Mouse (Mus musculus) stomach, postnatal 0 days (tissue): ENCODE data around the gene Creld1. TPM values are rescaled to one million over a fixed set of nuclear protein-coding genes. Genes with fewer than 3 reads are reported as not detected.

Source experiments
- ATAC-seq: fragments of 200-750 bp; cut with Nextera tagmentation; 2 replicates; pipeline ENCODE4 v1.8.0; 2017; ENCODE audit not compliant: low FRiP score, low TSS enrichment
- DNase-seq: peaks from one replicate; pipeline ENCODE4 v3.0.0-alpha.2; 2016; ENCODE audit warnings: low spot score
- H3K27ac ChIP-seq: fragments of 300-500 bp; sonication (generic); replicated peaks from 2 replicates; pipeline ENCODE4 v1.5.1; 2014; ENCODE audit warnings: mild to moderate bottlenecking, control low read depth
- H3K27me3 ChIP-seq: fragments of 300-500 bp; sonication (generic); 2 replicates; pipeline ENCODE4 v1.6.1; 2014; ENCODE audit warnings: low read length; ENCODE audit not compliant: control insufficient read depth, insufficient read depth
- H3K36me3 ChIP-seq: fragments of 300-500 bp; sonication (generic); 2 replicates; pipeline ENCODE4 v1.6.1; 2014; ENCODE audit warnings: low read length, mixed read lengths; ENCODE audit not compliant: control insufficient read depth, insufficient read depth
- H3K4me1 ChIP-seq: fragments of 300-500 bp; sonication (generic); replicated peaks from 2 replicates; pipeline ENCODE4 v1.6.1; 2014; ENCODE audit warnings: antibody characterized with exemption; ENCODE audit not compliant: control insufficient read depth, insufficient read depth
- H3K4me2 ChIP-seq: fragments of 300-500 bp; sonication (generic); replicated peaks from 2 replicates; pipeline ENCODE4 v1.6.1; 2014; ENCODE audit warnings: low read depth, mild to moderate bottlenecking, control low read depth, moderate library complexity
- H3K4me3 ChIP-seq: fragments of 300-500 bp; sonication (generic); 2 replicates; pipeline ENCODE4 v1.5.1; 2014; ENCODE audit warnings: low read depth, low read length, control low read depth
- H3K9ac ChIP-seq: fragments of 300-500 bp; sonication (generic); 2 replicates; pipeline ENCODE4 v1.6.1; 2014; ENCODE audit warnings: mild to moderate bottlenecking, low read length, control low read depth, mixed read lengths
- H3K9me3 ChIP-seq: fragments of 300-500 bp; sonication (generic); 2 replicates; pipeline ENCODE4 v1.6.1; 2016; ENCODE audit warnings: low read length; ENCODE audit not compliant: control insufficient read depth
- CTCF ChIP-seq: IDR thresholded peaks from 2 replicates; pipeline ENCODE4 v1.5.1; 2016; ENCODE audit warnings: antibody characterized with exemption, low read depth, mild to moderate bottlenecking, moderate library complexity
- EP300 ChIP-seq: optimal IDR thresholded peaks from 2 replicates; pipeline ENCODE3; 2016; ENCODE audit warnings: antibody characterized with exemption
- WGBS: fragments of 180-500 bp; shearing (Covaris S2); extraction: QIAGEN DNeasy Blood & Tissue Kit; methylation state at CpG from one replicate; pipeline ENCODE4 v1.1.7; 2014; 5-methylcytosine and 5-hydroxymethylcytosine counted together
- polyA plus RNA-seq: library from polyadenylated mRNA; unstranded; fragments of >200 nt; fragmentation: Nextera tagmentation; extraction: Ambion mirVana; gene quantifications from 2 replicates; pipeline ENCODE4 v1.2.1, GENCODE M21; 2015

Creld1 gene
- polyA plus RNA-seq, 1 experiment from 2014 or later: 11.1 TPM

DNA sequence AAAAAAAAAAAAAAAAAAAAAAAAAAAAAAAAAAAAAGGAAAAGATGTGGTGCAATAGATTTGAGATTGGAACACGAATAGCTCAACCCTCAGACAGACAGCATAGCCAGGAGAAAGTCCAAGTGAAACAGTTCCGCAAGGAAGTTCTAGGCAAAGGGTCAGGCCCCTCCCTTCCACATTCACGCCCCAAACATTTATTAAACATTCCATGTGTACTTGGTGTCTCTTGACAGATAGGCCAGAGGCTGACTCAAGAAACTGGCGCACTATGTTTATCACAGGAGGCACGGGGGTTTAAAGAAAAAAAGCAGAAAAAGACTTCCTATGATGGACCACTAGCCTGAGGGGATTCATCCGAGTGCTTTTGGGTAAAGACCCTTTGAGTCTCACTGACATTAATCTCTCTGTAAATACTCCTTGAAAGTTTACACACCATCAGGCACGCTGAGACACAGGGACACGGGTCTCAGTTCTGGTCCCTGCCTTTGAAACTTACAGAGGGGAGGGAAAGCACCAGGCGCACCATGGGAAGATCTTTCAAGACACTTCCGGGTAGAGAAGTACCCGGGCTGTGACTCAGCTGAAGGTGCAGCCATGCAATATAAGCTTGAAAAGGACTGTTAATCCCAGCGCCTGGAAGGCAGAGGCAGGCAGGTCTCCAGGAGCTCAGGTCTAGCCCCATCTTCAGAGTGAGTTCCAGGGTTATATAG lies 44.2 kb upstream of the Creld1 start:
- no peaks in the 10 kb centered on the region for H3K9me3 ChIP-seq
- no peaks in the 10 kb centered on the region for H3K27me3 ChIP-seq
- H3K4me2 ChIP-seq: no peak overlapping the region
- H3K4me1 ChIP-seq: 0 out of 2 replicates have a peak, but pooled peaks cover 3% of the 10 kb centered on the region
- 33% methylated on average over 12 of the region's 12 CpGs for WGBS
- ATAC-seq: peak; percentile 38; the same call in 1 of the 2 replicates
- H3K27ac ChIP-seq: peak overlapping the region; percentile 49; the same call in 1 of the 2 replicates
- no peak overlapping the region for H3K4me3 ChIP-seq
- H3K9ac ChIP-seq: no peak overlapping the region
- DNase-seq: peak; percentile 53
- H3K36me3 ChIP-seq: no peaks in the 10 kb centered on the region
- no peak for TF ChIP-seq EP300

DNA sequence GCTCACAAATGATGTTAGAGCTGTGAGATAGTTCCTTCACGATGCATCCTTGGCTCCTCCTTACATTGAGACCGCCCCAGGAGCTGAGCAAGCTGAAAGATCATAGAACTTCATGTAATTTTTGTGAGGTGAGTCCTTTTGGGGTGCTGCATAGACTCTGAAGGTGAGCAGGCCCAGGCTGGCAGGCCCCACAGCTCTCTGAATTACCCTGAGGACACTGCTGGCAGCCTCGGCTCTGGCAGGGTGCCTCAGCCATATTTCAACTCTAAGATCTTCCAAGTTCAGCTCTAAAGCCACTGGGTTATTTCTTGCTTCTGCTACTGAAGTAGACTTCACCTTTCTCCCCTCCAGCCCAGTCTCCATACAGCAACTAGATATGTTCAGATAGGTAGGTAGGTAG lies 42.4 kb upstream of the Creld1 start:
- WGBS: 73% methylated on average over 3 of the region's 3 CpGs
- no peaks in the 10 kb centered on the region for H3K36me3 ChIP-seq
- no peak overlapping the region for H3K4me2 ChIP-seq
- H3K27me3 ChIP-seq: no peaks in the 10 kb centered on the region
- no peak overlapping the region for H3K9ac ChIP-seq
- TF ChIP-seq EP300 (no peak), CTCF (no peak)
- H3K9me3 ChIP-seq: no peaks in the 10 kb centered on the region
- no peak overlapping the region for H3K27ac ChIP-seq
- 0 out of 2 replicates have a peak, but pooled peaks cover 3% of the 10 kb centered on the region for H3K4me1 ChIP-seq
- ATAC-seq: no peak
- no peak overlapping the region for H3K4me3 ChIP-seq
- no peak for DNase-seq

DNA sequence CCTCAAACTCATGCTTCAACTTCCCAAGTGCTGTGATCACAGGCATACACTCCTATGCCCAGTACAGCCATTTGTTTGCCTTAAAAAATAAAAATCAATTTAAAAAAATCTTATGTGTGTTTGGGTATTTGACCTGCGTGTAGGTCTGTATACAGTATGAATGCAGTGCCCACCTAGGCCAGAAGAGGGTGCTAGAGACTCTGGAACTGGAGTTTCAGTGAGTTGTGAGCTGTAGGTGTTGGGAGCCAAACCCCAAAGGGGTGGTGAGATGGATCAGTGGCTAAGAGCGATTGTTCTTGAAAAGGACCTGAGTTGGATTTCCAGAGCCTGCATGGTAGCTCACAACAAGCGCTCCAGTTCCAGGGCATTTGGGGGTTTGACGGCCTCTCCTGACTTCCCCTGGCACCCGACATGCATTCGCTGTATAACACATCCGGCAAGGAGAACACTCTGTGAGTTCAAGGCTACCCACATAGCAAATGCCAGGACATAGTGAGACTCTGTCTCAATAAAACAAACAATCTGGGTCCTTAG lies 41.9 kb upstream of the Creld1 start:
- H3K4me3 ChIP-seq: no peak overlapping the region
- 0 out of 2 replicates have a peak, but pooled peaks cover 3% of the 10 kb centered on the region for H3K4me1 ChIP-seq
- 56% methylated on average over 7 of the region's 7 CpGs for WGBS
- H3K27me3 ChIP-seq: no peaks in the 10 kb centered on the region
- no peaks in the 10 kb centered on the region for H3K9me3 ChIP-seq
- no peaks in the 10 kb centered on the region for H3K36me3 ChIP-seq
- DNase-seq (peak; percentile 89), ATAC-seq (peak; percentile 38)
- H3K9ac ChIP-seq: no peak overlapping the region
- no peak overlapping the region for H3K27ac ChIP-seq
- peak; percentile 94 for TF ChIP-seq CTCF
- no peak for TF ChIP-seq EP300
- no peak overlapping the region for H3K4me2 ChIP-seq

DNA sequence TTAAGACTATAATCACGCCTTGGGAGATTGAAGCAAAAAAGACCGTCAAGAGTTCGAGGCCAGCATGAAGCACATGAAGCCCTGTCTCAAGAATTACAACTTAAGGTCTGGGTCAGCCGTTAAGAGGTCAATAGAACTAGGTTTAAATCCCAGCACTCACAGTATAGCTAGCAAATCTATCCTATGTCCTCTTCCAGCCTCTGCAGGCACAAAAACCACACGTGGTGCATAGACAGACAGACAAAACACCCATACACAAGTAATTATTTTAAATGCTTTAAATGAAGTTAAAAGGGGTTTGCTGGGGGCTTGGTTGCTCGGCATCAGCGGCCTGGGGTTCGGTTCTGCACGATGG lies 41.0 kb upstream of the Creld1 start:
- DNase-seq (no peak), ATAC-seq (no peak)
- Histone ChIP-seq H3K4me1 (0 out of 2 replicates have a peak, but pooled peaks cover 3% of the 10 kb centered on the region), H3K36me3 (no peaks in the 10 kb centered on the region), H3K27ac (0 out of 2 replicates have a peak overlapping the region, but pooled peaks have one; percentile 36), H3K27me3 (no peaks in the 10 kb centered on the region), H3K4me2 (peak overlapping the region; percentile 94), H3K9ac (peak overlapping the region; percentile 96), H3K4me3 (peak overlapping the region; percentile 88), H3K9me3 (no peaks in the 10 kb centered on the region)
- TF ChIP-seq CTCF (no peak), EP300 (no peak)
- 41% methylated on average over 9 of the region's 9 CpGs for WGBS

DNA sequence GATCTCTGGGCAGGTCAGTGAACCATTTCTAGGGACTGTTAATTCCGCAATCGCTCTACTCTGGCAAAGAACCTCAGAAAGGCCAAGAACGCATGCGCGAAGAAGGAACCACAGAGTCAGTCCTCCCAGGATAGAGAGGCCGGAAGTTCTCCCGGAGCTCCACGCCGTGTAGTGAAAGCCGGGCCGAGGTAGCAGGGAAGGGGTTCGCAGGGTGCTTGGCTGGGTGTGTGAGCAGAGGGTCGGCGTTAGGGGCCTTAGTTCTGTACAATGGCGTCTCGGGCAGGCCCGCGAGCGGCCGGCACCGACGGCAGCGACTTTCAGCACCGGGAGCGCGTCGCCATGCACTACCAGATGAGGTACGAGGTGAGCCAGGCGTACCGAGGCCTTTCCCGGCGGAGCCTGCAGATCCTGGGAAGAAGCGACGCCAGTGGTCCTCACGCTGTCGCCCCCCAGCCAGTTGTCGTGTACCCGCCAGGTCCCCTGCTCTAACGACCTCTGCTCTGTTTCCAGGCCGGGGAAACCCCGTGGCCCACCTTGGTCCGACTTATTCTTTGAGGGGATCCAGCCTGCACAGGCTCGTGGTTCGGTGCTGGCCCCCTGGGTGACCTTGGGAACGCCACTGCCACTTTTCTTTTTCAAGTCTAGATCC lies 40.5 kb upstream of the Creld1 start, which contains the start of gene Jagn1:
Gene Jagn1 (plus strand): TSS at position 128 of the 649 bp plus-strand sequence.
- peak within 1 kb of the TSS; percentile 88 for H3K4me3 ChIP-seq
- H3K9me3 ChIP-seq: no peaks in the 10 kb centered on the region
- H3K36me3 ChIP-seq: no peaks in the 10 kb centered on the region
- peak within 1 kb of the TSS; percentile 96 for H3K9ac ChIP-seq
- ATAC-seq: peak; percentile 78
- H3K4me1 ChIP-seq: 0 out of 2 replicates have a peak, but pooled peaks cover 3% of the 10 kb centered on the region
- peak within 1 kb of the TSS; percentile 94 for H3K4me2 ChIP-seq
- under 1% methylated on average over 45 of the region's 45 CpGs for WGBS
- DNase-seq: peak; percentile 94
- H3K27me3 ChIP-seq: no peaks in the 10 kb centered on the region
- peak within 1 kb of the TSS; percentile 87 for H3K27ac ChIP-seq
- TF ChIP-seq CTCF (no peak), EP300 (no peak)
